Mouse (Mus musculus) embryonic facial prominence, embryonic 10.5 days (tissue): ENCODE results near the gene BC049352. TPM values are rescaled to one million over a fixed set of nuclear protein-coding genes. Genes with fewer than 3 reads are reported as not detected.

Experiments
- DNase-seq: peaks from one replicate; pipeline ENCODE4 v3.0.0-alpha.2; 2017; ENCODE audit warnings: low spot score
- H3K27ac ChIP-seq: fragments of 300-500 bp; sonication (generic); replicated peaks from 2 replicates; pipeline ENCODE4 v1.5.1; 2016; ENCODE audit warnings: mild to moderate bottlenecking
- H3K27me3 ChIP-seq: fragments of 300-500 bp; sonication (generic); replicated peaks from 2 replicates; pipeline ENCODE4 v1.6.1; 2016; ENCODE audit warnings: low read depth, mild to moderate bottlenecking; ENCODE audit not compliant: poor library complexity, severe bottlenecking
- H3K36me3 ChIP-seq: fragments of 300-500 bp; sonication (generic); replicated peaks from 2 replicates; pipeline ENCODE4 v1.6.1; 2016; ENCODE audit warnings: mild to moderate bottlenecking, moderate library complexity
- H3K4me1 ChIP-seq: fragments of 300-500 bp; sonication (generic); 2 replicates; pipeline ENCODE4 v1.6.1; 2016
- H3K4me3 ChIP-seq: fragments of 300-500 bp; sonication (generic); 2 replicates; pipeline ENCODE4 v1.5.1; 2016; ENCODE audit warnings: mild to moderate bottlenecking, moderate library complexity
- H3K9me3 ChIP-seq: fragments of 300-500 bp; sonication (generic); 2 replicates; pipeline ENCODE4 v1.6.1; 2016; ENCODE audit warnings: mild to moderate bottlenecking
- WGBS: fragments of 180-500 bp; shearing (Covaris S2); methylation state at CpG from one replicate; pipeline ENCODE4 v1.1.7; 2016; 5-methylcytosine and 5-hydroxymethylcytosine counted together
- microRNA-seq: library from miRNA; unstranded; fragments of <30 nt; microRNA quantifications from one replicate; pipeline ENCODE4, GENCODE M21; 2017
- polyA plus RNA-seq: library from polyadenylated mRNA; unstranded; fragments of >200 nt; fragmentation: Nextera tagmentation; extraction: Ambion mirVana; gene quantifications from 2 replicates; pipeline ENCODE4 v1.2.1, GENCODE M21; 2016

The BC049352 gene
- polyA plus RNA-seq, 1 experiment from 2014 or later, result not detected

DNA sequence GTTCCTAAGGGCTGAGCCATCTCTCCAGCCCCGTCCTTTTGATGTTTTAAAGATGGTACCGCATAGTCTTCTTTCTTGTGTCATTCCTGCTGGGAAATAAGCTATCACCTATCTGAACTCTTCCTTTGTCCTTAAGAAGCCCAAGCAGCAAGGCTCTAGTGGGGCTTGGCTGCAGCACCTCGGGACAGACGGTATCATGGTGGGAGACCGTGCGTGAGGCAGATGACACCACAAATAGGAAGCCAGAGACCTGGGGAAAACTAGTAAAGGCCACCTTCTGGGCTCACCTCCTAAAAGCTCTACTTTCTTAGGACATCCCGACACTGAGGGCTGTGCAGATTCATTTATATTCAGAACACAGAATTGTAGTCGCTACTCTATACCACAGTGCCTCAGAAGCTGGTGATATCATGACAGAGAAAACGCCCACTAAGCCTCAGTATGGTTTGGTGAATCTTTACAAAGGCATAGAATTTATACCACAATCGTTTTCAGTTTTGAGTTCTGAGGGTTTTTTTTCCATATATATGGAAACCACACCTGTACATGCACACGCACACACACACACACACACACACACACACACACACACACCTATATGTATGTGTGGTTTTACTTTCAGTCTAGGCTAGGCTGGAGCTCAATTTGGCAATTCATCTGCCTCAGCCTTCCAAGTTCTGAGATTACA, 109.8 kb downstream of the BC049352 start:
- no peak overlapping the region for H3K4me3 ChIP-seq
- H3K4me1 ChIP-seq, result peaks cover 5% of the 10 kb centered on the region; the same call in 1 of the 2 replicates
- H3K9me3 ChIP-seq, result no peaks in the 10 kb centered on the region
- no peak overlapping the region for H3K27ac ChIP-seq
- H3K36me3 ChIP-seq, result no peaks in the 10 kb centered on the region
- 0 out of 2 replicates have a peak, but pooled peaks cover 5% of the 10 kb centered on the region for H3K27me3 ChIP-seq
- no peak for DNase-seq
- WGBS, result 85% methylated on average over 11 of the region's 11 CpGs

DNA sequence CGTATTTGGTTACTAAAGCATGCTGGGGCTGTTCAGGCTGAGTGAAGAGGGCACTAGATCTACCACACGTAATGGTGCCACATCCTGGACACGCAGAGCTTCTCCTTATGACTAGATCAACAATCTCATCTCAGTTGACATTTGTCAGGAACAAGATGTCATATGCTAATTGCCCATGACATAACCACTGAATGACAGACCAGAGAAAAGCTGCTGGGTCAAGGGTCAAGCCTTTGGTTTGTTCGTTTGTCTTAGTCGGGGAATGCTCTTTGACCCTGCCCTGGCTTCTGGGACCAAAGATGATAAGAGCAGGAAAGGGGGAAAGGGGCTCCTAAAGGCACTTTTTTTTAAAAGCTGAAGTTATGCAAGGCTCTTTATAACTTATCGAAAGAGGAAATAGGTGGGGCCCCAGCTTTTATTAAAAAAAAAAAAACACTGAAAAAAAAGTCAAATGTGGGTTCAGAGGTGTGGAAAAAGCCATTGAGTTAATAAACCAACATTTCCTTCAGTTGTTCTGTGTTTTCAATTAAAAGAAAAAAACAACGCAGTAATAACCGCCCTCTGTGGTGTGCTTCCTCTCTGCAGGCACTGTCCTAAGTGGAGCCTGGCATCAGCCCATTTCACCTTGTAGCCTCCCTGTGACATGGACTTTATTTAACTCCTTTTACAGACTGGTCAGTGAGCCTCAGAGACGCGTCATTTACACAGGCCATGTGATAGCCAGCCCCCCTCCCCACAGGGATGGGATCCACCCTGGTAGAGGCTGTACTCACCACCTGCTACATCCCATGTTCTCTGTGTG, 112.6 kb downstream of the BC049352 start:
- 41% methylated on average over 10 of the region's 10 CpGs for WGBS
- Histone ChIP-seq H3K27me3 (0 out of 2 replicates have a peak, but pooled peaks cover 11% of the 10 kb centered on the region), H3K9me3 (no peaks in the 10 kb centered on the region), H3K4me3 (no peak overlapping the region), H3K4me1 (peaks cover 5% of the 10 kb centered on the region; the same call in 1 of the 2 replicates), H3K27ac (no peak overlapping the region), H3K36me3 (no peaks in the 10 kb centered on the region)
- DNase-seq, result no peak

DNA sequence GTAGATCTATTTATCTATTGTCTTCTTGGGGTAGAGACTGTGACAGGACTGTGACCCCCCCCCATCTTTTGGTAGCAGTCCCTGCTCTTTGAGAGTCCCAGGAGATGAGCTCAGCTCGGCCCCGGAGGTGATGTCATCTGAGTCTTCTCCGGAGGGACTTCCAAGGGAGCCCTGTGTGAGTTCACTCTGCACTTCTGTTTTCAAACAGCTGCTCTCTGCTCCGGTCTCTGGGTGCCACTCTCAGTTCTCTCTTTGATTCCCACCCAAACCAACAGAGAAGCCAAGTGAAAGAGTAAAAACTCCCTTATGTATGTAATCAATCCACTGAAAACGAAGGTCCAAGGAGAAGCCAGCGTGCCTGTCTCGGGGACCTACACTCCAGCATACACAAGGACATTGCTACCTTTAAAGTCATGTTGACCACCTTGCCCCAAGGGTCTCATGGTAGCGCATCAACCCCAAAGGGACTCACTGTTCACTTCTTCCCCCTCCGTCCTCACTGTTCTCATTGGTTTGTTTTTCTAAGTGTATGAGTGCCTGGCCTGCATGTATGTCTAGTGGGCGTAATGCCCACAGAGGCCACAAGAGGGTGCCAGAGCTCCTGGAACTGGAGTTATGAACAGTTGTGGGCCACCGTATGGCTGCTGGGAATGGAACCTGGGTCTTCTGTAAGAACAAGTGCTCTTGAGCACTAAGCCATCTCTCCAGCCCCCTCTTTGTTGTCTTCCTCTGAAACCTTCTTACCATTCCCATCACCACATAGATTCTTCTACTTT, 117.6 kb downstream of the BC049352 start:
- H3K4me3 ChIP-seq, result no peak overlapping the region
- no peaks in the 10 kb centered on the region for H3K36me3 ChIP-seq
- no peak overlapping the region for H3K27ac ChIP-seq
- DNase-seq, result peak; percentile 63
- WGBS, result 80% methylated on average over 11 of the region's 11 CpGs
- H3K27me3 ChIP-seq, result 0 out of 2 replicates have a peak, but pooled peaks cover 11% of the 10 kb centered on the region
- H3K9me3 ChIP-seq, result no peaks in the 10 kb centered on the region; the same call in 1 of the 2 replicates
- H3K4me1 ChIP-seq, result peaks cover 4% of the 10 kb centered on the region; the same call in 1 of the 2 replicates

Small RNAs within 50 kb of the gene (microRNA-seq; reads per million reads assigned to microRNA genes)
- not detected for gene Mir7086

Other genes starting within 250 kb of the BC049352 start
- 23.2 and 23.7 TPM in 2 replicates for gene Ube4a, start 216.4 kb upstream of the BC049352 start, polyA plus RNA-seq
- gene Cd3g, start 201.6 kb upstream of the BC049352 start, polyA plus RNA-seq, result not detected in 2 replicates
- not detected in 2 replicates for gene Cd3d, start 200.2 kb upstream of the BC049352 start, polyA plus RNA-seq
- not detected in 2 replicates for gene Cd3e, start 172.4 kb upstream of the BC049352 start, polyA plus RNA-seq
- gene Mpzl2, start 142.2 kb upstream of the BC049352 start, polyA plus RNA-seq, result 9.7 TPM in 2 replicates
- gene Mpzl3, start 126.8 kb upstream of the BC049352 start, polyA plus RNA-seq, result 2.2 and 3.7 TPM in 2 replicates
- 0.96 and 1.4 TPM in 2 replicates for gene Jaml, start 102.8 kb upstream of the BC049352 start, polyA plus RNA-seq
- 6.7 and 7.3 TPM in 2 replicates for gene Scn2b, start 64.2 kb upstream of the BC049352 start, polyA plus RNA-seq
- gene Scn4b, start 43.6 kb upstream of the BC049352 start, polyA plus RNA-seq, result 0.48 and 0.79 TPM in 2 replicates
- gene Tmprss4, start 22.1 kb downstream of the BC049352 start, polyA plus RNA-seq, result 0.29 and 0.37 TPM in 2 replicates
- 0.55 and 0.59 TPM in 2 replicates for gene Il10ra, start 87.1 kb downstream of the BC049352 start, polyA plus RNA-seq
- 0.99 and 1.0 TPM in 2 replicates for gene Tmprss13, start 137.1 kb downstream of the BC049352 start, polyA plus RNA-seq
- gene Fxyd6, start 188.2 kb downstream of the BC049352 start, polyA plus RNA-seq, result 128 and 131 TPM in 2 replicates
- gene Fxyd2, start 217.7 kb downstream of the BC049352 start, polyA plus RNA-seq, result 0.76 and 1.1 TPM in 2 replicates
- gene Dscaml1, start 244.6 kb downstream of the BC049352 start, polyA plus RNA-seq, result 0.50 and 0.67 TPM in 2 replicates